In genomic region chr10:88849976-88850375, GRCm38 (mm10) we compare ENCODE assay signal across 31 mouse cellular contexts. TPM values are rescaled to one million over a fixed set of nuclear protein-coding genes. Genes with fewer than 3 reads are reported as not detected.
DNase-seq lines count a peak whose midpoint lies in the region.
"Had no signal": no experiment of that assay in that cellular context is flagged by ENCODE, and none has a peak within 500 bp of the region (broad histone marks: within the 10 kb centered on the region; RNA-seq: fewer than 3 reads in every experiment).

No protein-coding gene starts in this region.

- peak; percentile 78 for DNase-seq in 3T3-L1 (ENCODE audit: low read depth, low spot score)
- peak; percentile 11 for DNase-seq in Muller cell, postnatal 12 days (ENCODE audit: inconsistent ontology term)
- DNase-seq in brain, adult 2 months (ENCODE audit: low read depth, low spot score), result peak; percentile 35
- no peak for DNase-seq in gastrocnemius, postnatal 14 days
- DNase-seq in limb, embryonic 10.5 days (ENCODE audit: low spot score), result no peak
- DNase-seq in cerebellum, adult 11 months, result no peak
- DNase-seq: adrenal gland, adult 2 months; adrenal gland, postnatal 14 days; B cell, adult 2 months; cerebellum, adult 18-20 months; cerebellum, adult 9-10 months; cerebellum, postnatal 14 days; forebrain, postnatal 0 days; gastrocnemius, postnatal 36 days; kidney, adult 11 months; kidney, adult 8-10 months had no signal

- no peaks in the 10 kb centered on the region for H3K36me3 ChIP-seq in limb, embryonic 10.5 days
- H3K36me3 ChIP-seq: embryonic facial prominence, embryonic 12.5 days; forebrain, embryonic 10.5 days; hindbrain, embryonic 12.5 days; hindbrain, embryonic 15.5 days; intestine, embryonic 15.5 days had no signal

- H3K27me3 ChIP-seq in limb, embryonic 10.5 days (ENCODE audit: low read depth, poor library complexity, severe bottlenecking), result no peaks in the 10 kb centered on the region
- H3K27me3 ChIP-seq: embryonic facial prominence, embryonic 12.5 days; forebrain, embryonic 13.5 days; hindbrain, embryonic 12.5 days; hindbrain, embryonic 15.5 days; intestine, embryonic 15.5 days had no signal

- no peak overlapping the region for H3K4me3 ChIP-seq in limb, embryonic 10.5 days
- H3K4me3 ChIP-seq: embryonic facial prominence, embryonic 12.5 days; forebrain, embryonic 10.5 days; forebrain, embryonic 13.5 days; hindbrain, embryonic 12.5 days; hindbrain, embryonic 15.5 days; intestine, embryonic 15.5 days had no signal

- 91% methylated on average over 4 of the region's 4 CpGs for WGBS in limb, embryonic 10.5 days

- no peaks in the 10 kb centered on the region for H3K4me1 ChIP-seq in limb, embryonic 10.5 days
- H3K4me1 ChIP-seq: embryonic facial prominence, embryonic 12.5 days; forebrain, embryonic 10.5 days; forebrain, embryonic 13.5 days; hindbrain, embryonic 12.5 days; hindbrain, embryonic 15.5 days; intestine, embryonic 15.5 days had no signal

- no peak overlapping the region for H3K27ac ChIP-seq in limb, embryonic 10.5 days
- H3K27ac ChIP-seq: embryonic facial prominence, embryonic 12.5 days; forebrain, embryonic 10.5 days; forebrain, embryonic 13.5 days; hindbrain, embryonic 12.5 days; hindbrain, embryonic 15.5 days; intestine, embryonic 15.5 days had no signal

- intact Hi-C loops in gastrocnemius, postnatal 14 days (cut with DNase I; ENCODE audit: low total_unique reads), result no loop called here

- no peaks in the 10 kb centered on the region for H3K9me3 ChIP-seq in limb, embryonic 10.5 days (replicated peaks)
- H3K9me3 ChIP-seq: embryonic facial prominence, embryonic 12.5 days; forebrain, embryonic 10.5 days; forebrain, embryonic 13.5 days; hindbrain, embryonic 12.5 days; hindbrain, embryonic 15.5 days; intestine, embryonic 15.5 days had no signal

RNA-seq across cellular contexts. Expression of gene Utp20, which starts 23.4 kb away (rescaled TPM):
- total RNA-seq in gastrocnemius, postnatal 14 days (2021), result 1 to 10 TPM; 8.2 to 9.2 TPM
- polyA plus RNA-seq in limb, embryonic 10.5 days (2016; fragmentation: Nextera tagmentation; extraction: Ambion mirVana), result 25.8 and 27.7 TPM in 2 replicates

RNA-seq across cellular contexts. Expression of gene Slc5a8, which starts 35.8 kb away (rescaled TPM):
- not detected for total RNA-seq in gastrocnemius, postnatal 14 days (2021)
- polyA plus RNA-seq in limb, embryonic 10.5 days (2016; fragmentation: Nextera tagmentation; extraction: Ambion mirVana), result 0.08 and 0.14 TPM in 2 replicates
- total RNA-seq: gastrocnemius, adult 8-10 months; gastrocnemius, postnatal 36 days; granulocyte monocyte progenitor cell, adult 5-6 weeks; heart, adult 8-10 months; heart, postnatal 25 days; hematopoietic stem cell, adult 5-6 weeks; MEL had no signal
- polyA plus RNA-seq: forebrain, embryonic 13.5 days; heart, embryonic 11.5 days; heart, embryonic 14.5 days; heart, postnatal 0 days had no signal

Comparison
In these comparisons a context has a peak if more than half of its experiments do, and no peak if none do; other contexts are left out.
1. DNase-seq: peak in 3T3-L1 (single experiment), Muller cell, postnatal 12 days (single experiment) and brain, adult 2 months (single experiment); none in gastrocnemius, postnatal 14 days (single experiment), limb, embryonic 10.5 days (single experiment) and cerebellum, adult 11 months (single experiment).